Mouse (Mus musculus) skeletal muscle tissue, postnatal 0 days (tissue): ENCODE results near the gene Psmc6. TPM values are rescaled to one million over a fixed set of nuclear protein-coding genes. Genes with fewer than 3 reads are reported as not detected.

Source experiments
- polyA plus RNA-seq: library from polyadenylated mRNA; unstranded; fragments of >200 nt; fragmentation: Nextera tagmentation; extraction: Ambion mirVana; gene quantifications from 2 replicates; pipeline ENCODE4 v1.2.1, GENCODE M21; 2015

Psmc6 gene
- 117 and 122 TPM in 2 replicates for polyA plus RNA-seq

DNA sequence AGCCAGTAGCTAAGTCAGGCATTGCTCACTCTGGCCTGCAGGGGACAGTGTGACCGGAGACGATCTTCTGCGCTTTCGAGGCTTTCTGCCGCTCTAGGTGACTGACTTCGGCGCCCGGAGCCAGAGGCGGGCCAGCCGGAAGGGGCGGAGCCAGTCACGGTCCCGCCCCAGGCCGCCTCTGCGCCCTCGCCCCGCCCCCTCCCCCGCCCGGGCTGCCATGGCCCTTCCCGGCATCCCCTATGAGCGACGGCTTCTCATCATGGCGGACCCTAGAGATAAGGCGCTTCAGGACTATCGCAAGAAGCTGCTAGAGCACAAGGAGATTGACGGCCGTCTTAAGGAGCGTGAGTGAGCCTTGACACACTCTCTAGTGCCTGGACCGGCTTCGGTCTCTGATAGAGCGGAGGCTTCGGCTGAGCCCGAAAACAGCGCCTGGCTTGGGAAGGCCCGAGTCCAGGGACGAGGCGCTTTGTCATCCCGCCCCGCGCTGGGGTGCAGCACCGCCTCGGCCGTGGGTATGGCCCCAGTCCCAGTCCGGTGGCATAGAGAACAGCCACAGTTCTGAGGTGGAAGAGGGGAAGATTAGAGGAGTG, at the start of gene Psmc6:
Psmc6 (plus strand) TSS at position 200 of the 593 bp plus-strand sequence.

DNA sequence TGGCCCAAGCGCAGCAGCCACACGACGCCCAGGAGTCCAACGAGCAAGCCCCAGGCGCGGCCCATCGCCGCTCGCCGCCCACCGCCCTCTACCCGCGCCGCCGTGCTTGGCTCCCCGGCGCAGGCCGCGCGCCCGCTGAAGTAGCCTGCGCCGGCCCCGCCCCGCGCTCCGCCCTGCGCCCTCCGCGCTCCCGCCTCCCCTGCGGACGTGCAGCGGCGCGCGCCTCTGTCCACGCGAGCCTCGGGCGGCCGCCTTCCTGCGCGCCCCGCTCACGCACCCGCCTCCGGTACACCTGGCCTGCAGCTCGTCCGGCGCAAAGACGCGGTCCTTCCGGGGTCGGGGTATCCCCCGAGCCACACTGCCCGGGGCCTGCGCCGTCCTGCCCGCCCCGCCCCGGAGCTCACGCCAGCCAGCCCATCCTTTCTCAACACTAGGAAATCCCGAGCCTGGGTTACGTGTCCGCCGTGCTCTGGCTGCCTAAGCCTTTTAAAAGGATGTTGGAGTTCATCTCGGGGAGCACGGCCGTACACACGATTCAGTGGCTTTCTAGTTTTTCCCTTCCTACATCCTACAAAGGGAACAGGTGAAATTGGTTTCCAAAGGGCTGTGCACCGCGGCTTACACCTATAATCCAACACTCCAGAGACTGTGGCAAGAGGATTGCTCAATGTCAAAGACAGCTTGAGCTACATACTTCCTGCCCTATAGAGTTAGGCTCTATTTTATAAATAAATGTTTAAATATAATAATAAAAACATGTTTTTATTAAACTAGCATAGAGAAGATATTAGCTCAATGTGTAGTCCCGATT, 11.0 kb upstream of the Psmc6 start, which contains the start of gene Ero1l:
Ero1l (minus strand) TSS at position 346 of the 811 bp plus-strand sequence.

DNA sequence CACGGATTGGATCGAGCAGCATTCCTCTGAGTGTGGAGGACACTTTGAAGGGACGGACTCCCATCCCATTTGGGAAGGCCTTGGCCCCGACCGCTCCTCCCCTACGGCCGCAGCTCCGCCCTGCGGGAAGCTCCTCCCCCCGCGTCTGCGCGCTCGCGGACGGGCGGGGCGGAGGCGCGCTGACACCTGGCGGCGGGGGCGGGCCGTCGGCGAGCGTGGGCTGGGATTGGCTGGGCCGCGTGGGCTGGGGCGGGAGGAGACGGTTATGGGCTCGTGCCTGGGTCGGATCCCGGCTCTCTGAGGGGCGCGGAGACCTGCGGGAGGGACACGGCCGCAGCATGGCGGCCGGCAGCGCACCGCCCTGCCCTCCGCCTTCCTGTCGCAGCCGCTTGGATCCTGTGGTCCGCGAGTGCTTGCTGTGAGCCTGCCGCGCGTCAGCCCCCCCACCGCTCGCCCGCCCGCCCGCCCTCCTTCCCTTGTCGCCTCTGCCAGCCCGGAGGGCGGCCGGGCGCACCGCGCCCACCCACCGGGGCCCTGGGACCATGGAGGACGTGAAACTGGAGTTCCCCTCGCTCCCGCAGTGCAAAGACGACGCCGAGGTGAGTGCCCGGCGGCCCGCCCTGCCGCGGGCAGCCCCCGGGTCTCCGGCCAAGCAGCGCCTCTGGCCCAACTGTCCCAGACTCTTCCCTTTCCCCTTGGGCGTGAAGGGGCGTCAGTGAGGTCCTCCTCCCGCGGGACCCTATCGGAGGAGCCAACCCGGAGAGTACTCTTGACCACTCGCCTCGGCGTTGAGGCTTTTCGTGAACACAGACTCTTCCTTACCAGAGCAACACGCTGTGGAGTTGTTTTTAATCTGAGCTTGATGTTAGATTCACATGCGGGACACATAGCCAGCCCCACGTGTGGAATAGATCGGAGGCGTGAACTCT, 21.6 kb downstream of the Psmc6 start, which contains the start of gene Styx:
Styx (plus strand) TSS at position 163 of the 929 bp plus-strand sequence.

Other genes with a start within 250 kb of the Psmc6 start
- 0.57 and 1.3 TPM in 2 replicates for gene Gpr137c, start 110.1 kb upstream of the Psmc6 start, polyA plus RNA-seq
- gene Txndc16, start 109.5 kb upstream of the Psmc6 start, polyA plus RNA-seq: 6.0 and 7.4 TPM in 2 replicates
- 16.1 and 18.7 TPM in 2 replicates for gene Ero1l, start 11.0 kb upstream of the Psmc6 start, polyA plus RNA-seq
- 62.1 and 66.4 TPM in 2 replicates for gene Styx, start 21.3 kb downstream of the Psmc6 start, polyA plus RNA-seq
- 22.8 and 23.3 TPM in 2 replicates for gene Gnpnat1, start 75.1 kb downstream of the Psmc6 start, polyA plus RNA-seq
- 186 and 202 TPM in 2 replicates for gene Fermt2, start 200.3 kb downstream of the Psmc6 start, polyA plus RNA-seq